Mouse (Mus musculus) olfactory bulb, adult 2 months (tissue): ENCODE data around the gene Gm10226. TPM values are rescaled to one million over a fixed set of nuclear protein-coding genes. Genes with fewer than 3 reads are reported as not detected.
"Not testable (repeated sequence)": the region's sequence is repeated elsewhere in the genome, so short reads cannot be mapped to it uniquely, and the experiment has no call there.

Source experiments
- H3K27ac ChIP-seq: fragments of 200-500 bp; 2 replicates; pipeline ENCODE4 v1.5.1; 2012; ENCODE audit warnings: low read depth, low read length; ENCODE audit not compliant: insufficient read depth
- H3K4me1 ChIP-seq: fragments of 200-500 bp; 2 replicates; pipeline ENCODE4 v1.6.1; 2012; ENCODE audit warnings: low read length; ENCODE audit not compliant: control insufficient read depth, insufficient read depth
- H3K4me3 ChIP-seq: fragments of 200-500 bp; 2 replicates; pipeline ENCODE4 v1.5.1; 2012; ENCODE audit warnings: mild to moderate bottlenecking, low read depth, low read length, moderate library complexity; ENCODE audit not compliant: insufficient read depth
- CTCF ChIP-seq: fragments of 200-500 bp; IDR thresholded peaks from 2 replicates; pipeline ENCODE4 v1.5.1; 2012; ENCODE audit warnings: low read depth, mild to moderate bottlenecking, low read length, moderate library complexity; ENCODE audit not compliant: insufficient read depth
- POLR2A ChIP-seq: fragments of 200-500 bp; IDR thresholded peaks from 2 replicates; pipeline ENCODE4 v1.6.1; 2012; ENCODE audit warnings: mild to moderate bottlenecking, low read depth, low read length, moderate library complexity; ENCODE audit not compliant: insufficient read depth
- WGBS: fragments of 180-500 bp; shearing (Covaris S2); methylation state at CpG from one replicate; pipeline ENCODE4 v1.1.7; 2018; 5-methylcytosine and 5-hydroxymethylcytosine counted together
- polyA plus RNA-seq: library from polyadenylated mRNA; stranded (reverse); fragments of >200 nt; gene quantifications from 2 replicates; pipeline ENCODE4 v1.2.4, GENCODE M21; 2012; ENCODE audit warnings: low replicate concordance; ENCODE audit not compliant: missing spikeins, insufficient read depth, insufficient read length

Gene Gm10226
- polyA plus RNA-seq, 1 experiment = not detected

GRCm38 (mm10) chr17:21702281-21703240 is 10.9 kb downstream of the Gm10226 start:
- no peaks in the 10 kb centered on the region; the same call in 1 of the 2 replicates for H3K4me1 ChIP-seq
- TF ChIP-seq POLR2A (no peak), CTCF (no peak)
- no peak overlapping the region for H3K4me3 ChIP-seq
- H3K27ac ChIP-seq = no peak overlapping the region
- 41% methylated on average over 5 of the region's 5 CpGs for WGBS

GRCm38 (mm10) chr17:21703414-21703813 is 11.8 kb downstream of the Gm10226 start:
- TF ChIP-seq CTCF = no peak
- TF ChIP-seq POLR2A = no peak

GRCm38 (mm10) chr17:21707343-21707996 is 15.8 kb downstream of the Gm10226 start, which contains the start of gene Zfp760:
Gene Zfp760 (plus strand): TSS chr17:21707741.
- H3K4me3 ChIP-seq = peak within 1 kb of the TSS; percentile 95
- H3K4me1 ChIP-seq = no peaks in the 10 kb centered on the region; the same call in 1 of the 2 replicates
- H3K27ac ChIP-seq = peak within 1 kb of the TSS; percentile 27
- no peak for TF ChIP-seq CTCF
- TF ChIP-seq POLR2A = no peak
- 3% methylated on average over 26 of the region's 26 CpGs for WGBS

More at GRCm38 (mm10) chr17:21703414-21703813, 11.8 kb downstream of the Gm10226 start:
- Histone ChIP-seq H3K27ac (no peak overlapping the region), H3K4me3 (no peak overlapping the region), H3K4me1 (no peaks in the 10 kb centered on the region; the same call in 1 of the 2 replicates)
- WGBS = 92% methylated on average over 1 of the region's 1 CpGs

GRCm38 (mm10) chr17:21708401-21708800 is 16.7 kb downstream of the Gm10226 start:
- WGBS = 15% methylated on average over 2 of the region's 2 CpGs
- no peak for TF ChIP-seq POLR2A
- TF ChIP-seq CTCF = no peak
- Histone ChIP-seq H3K27ac (no peak overlapping the region), H3K4me1 (no peaks in the 10 kb centered on the region; the same call in 1 of the 2 replicates), H3K4me3 (no peak overlapping the region)

GRCm38 (mm10) chr17:21730495-21730894 is 38.8 kb downstream of the Gm10226 start, which contains the start of gene Zfp229:
Gene Zfp229 (plus strand): TSS chr17:21730795.
- not testable (repeated sequence) for H3K4me1 ChIP-seq, H3K27ac ChIP-seq, H3K4me3 ChIP-seq
- 92% methylated on average over 15 of the region's 22 CpGs for WGBS

- Histone ChIP-seq H3K4me3 (no peak overlapping the region; the same call in 1 of the 2 replicates), H3K4me1 (0 out of 2 replicates have a peak, but pooled peaks cover 2% of the 10 kb centered on the region), H3K27ac (peak overlapping the region; percentile 83; the same call in 1 of the 2 replicates)
- TF ChIP-seq POLR2A (no peak), CTCF (no peak)
- 71% methylated on average over 4 of the region's 4 CpGs for WGBS
These were observed 41.4 kb downstream of the Gm10226 start for GRCm38 (mm10) chr17:21733049-21733448.

- peak overlapping the region; percentile 99 for H3K4me3 ChIP-seq
- 0 out of 2 replicates have a peak, but pooled peaks cover 2% of the 10 kb centered on the region for H3K4me1 ChIP-seq
- H3K27ac ChIP-seq = peak overlapping the region; percentile 83
- WGBS = under 1% methylated on average over 27 of the region's 27 CpGs
- TF ChIP-seq CTCF (no peak), POLR2A (peak; percentile 46; the same call in 1 of the 2 replicates)
These were observed 41.9 kb downstream of the Gm10226 start for GRCm38 (mm10) chr17:21733529-21734031.

Other genes with a start within 250 kb of the Gm10226 start
- gene Zfp51, start 241.5 kb upstream of the Gm10226 start, polyA plus RNA-seq = not detected in 2 replicates
- not detected in 2 replicates for gene Zfp53, start 202.9 kb upstream of the Gm10226 start, polyA plus RNA-seq
- not detected in 2 replicates for gene Zfp52, start 156.3 kb upstream of the Gm10226 start, polyA plus RNA-seq
- not detected in 2 replicates for gene Zfp948, start 124.9 kb upstream of the Gm10226 start, polyA plus RNA-seq
- not detected in 2 replicates for gene Zfp983, start 41.2 kb upstream of the Gm10226 start, polyA plus RNA-seq
- not detected in 2 replicates for gene Zfp760, start 15.9 kb downstream of the Gm10226 start, polyA plus RNA-seq
- gene Zfp229, start 38.9 kb downstream of the Gm10226 start, polyA plus RNA-seq = not detected in 2 replicates
- gene Zfp820, start 153.9 kb downstream of the Gm10226 start, polyA plus RNA-seq = not detected in 2 replicates
- not detected in 2 replicates for gene Zfp995, start 218.1 kb downstream of the Gm10226 start, polyA plus RNA-seq